Mouse (Mus musculus) spleen, adult 2 months (tissue): ENCODE measurements around the gene Rpp21.

Experiments
- CTCF ChIP-seq: fragments of 200-500 bp; IDR thresholded peaks from 2 replicates; pipeline ENCODE4 v1.5.1; 2011; ENCODE audit warnings: mild to moderate bottlenecking, inconsistent platforms; ENCODE audit not compliant: insufficient read depth, insufficient read length, insufficient replicate concordance; ENCODE audit errors: extremely low read depth
- POLR2A ChIP-seq: fragments of 200-500 bp; IDR thresholded peaks from 2 replicates; pipeline ENCODE4 v1.6.1; 2011; ENCODE audit warnings: low read depth, low read length, inconsistent platforms

DNA sequence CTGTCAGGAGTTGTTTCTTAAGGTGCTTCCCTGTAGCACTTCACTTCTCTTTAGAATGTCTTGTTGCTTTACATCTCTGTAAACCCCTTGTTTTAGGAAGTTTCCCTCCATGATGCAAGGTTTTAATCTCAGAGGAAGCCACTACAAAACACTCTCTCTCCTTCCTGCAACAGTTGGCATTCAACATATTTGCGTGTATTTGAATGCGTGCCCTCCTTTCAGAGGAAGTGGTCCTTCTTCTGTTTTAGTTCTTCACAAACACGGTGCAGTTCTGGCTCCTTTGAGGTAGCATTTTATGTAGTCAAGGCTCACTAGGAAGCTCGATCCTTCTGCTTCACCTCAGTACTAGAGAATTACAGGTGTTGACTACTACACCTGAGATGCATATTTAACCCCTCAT, 15.9 kb upstream of the Rpp21 start:
- TF ChIP-seq CTCF, result no peak
- no peak for TF ChIP-seq POLR2A
